Mouse (Mus musculus): ENCODE results near the gene Trim15.

- TF ChIP-seq POLR2A (IDR thresholded peaks at IDR 0.05; ENCODE audit: insufficient read depth, low read depth, low read length) (no peak), CTCF (IDR thresholded peaks at IDR 0.05; ENCODE audit: insufficient read depth, low read depth, low read length) (peak; percentile 41; the same call in 1 of the 2 replicates)
Measured at GRCm38 (mm10) chr17:36915076-36915475, 48.1 kb upstream of the Trim15 start.

Measured in olfactory bulb, adult 2 months (tissue).